Mouse (Mus musculus) stomach, embryonic 14.5 days (tissue): Measurements from ENCODE around the gene Asrgl1. TPM values are rescaled to one million over a fixed set of nuclear protein-coding genes. Genes with fewer than 3 reads are reported as not detected.

Experiments
- ATAC-seq: fragments of 200-750 bp; cut with Nextera tagmentation; 2 replicates; pipeline ENCODE4 v1.8.0; 2017; ENCODE audit warnings: low read depth, moderate TSS enrichment; ENCODE audit not compliant: insufficient number of reproducible peaks, insufficient read depth, low FRiP score
- H3K27ac ChIP-seq: fragments of 300-500 bp; sonication (generic); 2 replicates; pipeline ENCODE4 v1.5.1; 2014; ENCODE audit warnings: mild to moderate bottlenecking, low read length, moderate library complexity, mixed read lengths
- H3K27me3 ChIP-seq: fragments of 300-500 bp; sonication (generic); 2 replicates; pipeline ENCODE4 v1.6.1; 2014; ENCODE audit warnings: low read length, control low read depth, mixed read lengths; ENCODE audit not compliant: control insufficient read depth, insufficient read depth
- H3K36me3 ChIP-seq: fragments of 300-500 bp; sonication (generic); 2 replicates; pipeline ENCODE4 v1.6.1; 2014; ENCODE audit warnings: mild to moderate bottlenecking, control low read depth, low read length, moderate library complexity, mixed read lengths; ENCODE audit not compliant: control insufficient read depth, insufficient read depth
- H3K4me1 ChIP-seq: fragments of 300-500 bp; sonication (generic); 2 replicates; pipeline ENCODE4 v1.6.1; 2014; ENCODE audit warnings: low read length, control low read depth, mixed read lengths; ENCODE audit not compliant: control insufficient read depth, insufficient read depth
- H3K4me2 ChIP-seq: fragments of 300-500 bp; sonication (generic); replicated peaks from 2 replicates; pipeline ENCODE4 v1.6.1; 2014; ENCODE audit warnings: low read depth, low read length, control low read depth
- H3K4me3 ChIP-seq: fragments of 300-500 bp; sonication (generic); 2 replicates; pipeline ENCODE4 v1.5.1; 2014; ENCODE audit warnings: low read depth, low read length, control low read depth
- H3K9ac ChIP-seq: fragments of 300-500 bp; sonication (generic); replicated peaks from 2 replicates; pipeline ENCODE4 v1.6.1; 2014; ENCODE audit warnings: low read depth, mild to moderate bottlenecking, control low read depth, low read length, moderate library complexity, mixed read lengths
- H3K9me3 ChIP-seq: fragments of 300-500 bp; sonication (generic); 2 replicates; pipeline ENCODE4 v1.6.1; 2016; ENCODE audit warnings: low read depth, low read length, control low read depth; ENCODE audit not compliant: control insufficient read depth
- WGBS: fragments of 180-500 bp; shearing (Covaris S2); extraction: QIAGEN DNeasy Blood & Tissue Kit; methylation state at CpG from one replicate; pipeline ENCODE4 v1.1.7; 2014; 5-methylcytosine and 5-hydroxymethylcytosine counted together
- polyA plus RNA-seq: library from polyadenylated mRNA; unstranded; fragments of >200 nt; fragmentation: Nextera tagmentation; extraction: Ambion mirVana; gene quantifications from 2 replicates; pipeline ENCODE4 v1.2.1, GENCODE M21; 2014

Gene Asrgl1
- polyA plus RNA-seq, 1 experiment from 2014 or later, result 9.3 TPM

DNA sequence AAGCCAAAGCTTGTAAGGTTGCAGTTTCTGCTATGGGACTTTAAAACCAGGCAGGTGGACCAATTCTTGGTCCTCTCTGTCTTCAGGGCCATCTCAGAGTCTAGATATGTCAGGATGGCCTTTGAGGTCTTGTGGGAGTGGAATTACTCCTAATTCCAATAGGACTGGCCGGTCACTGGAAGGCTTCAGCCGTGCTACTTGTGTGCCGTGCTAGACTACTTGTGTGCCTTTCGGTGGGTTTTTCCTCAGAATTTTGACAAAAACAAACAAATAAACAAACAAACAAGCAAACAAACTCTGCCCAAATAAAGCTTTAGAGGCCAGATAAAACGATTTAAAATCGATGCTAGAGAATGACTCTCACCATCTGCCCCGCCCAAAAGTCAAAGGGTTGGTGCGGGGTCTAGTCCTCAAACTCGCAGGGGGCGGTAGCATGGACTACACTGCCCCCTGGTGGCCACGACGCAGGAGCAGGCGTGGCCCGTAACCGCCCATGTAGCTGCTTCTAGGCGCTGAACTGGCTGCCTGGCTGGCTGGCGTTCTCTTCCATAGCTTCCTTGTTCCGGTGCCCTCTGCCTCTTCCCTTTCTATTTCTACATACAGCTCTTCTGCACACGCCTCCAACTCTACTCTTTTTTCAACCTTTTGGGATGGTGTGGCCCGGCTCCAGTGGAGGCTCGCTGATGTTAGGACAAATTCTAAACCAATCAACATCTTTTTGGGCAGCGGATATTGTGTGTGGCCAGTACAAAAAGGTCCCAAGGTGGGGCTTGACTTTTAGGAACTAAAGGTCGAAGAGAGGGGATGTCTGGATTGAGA is 53.0 kb downstream of the Asrgl1 start:
- H3K27me3 ChIP-seq, result no peaks in the 10 kb centered on the region
- no peak overlapping the region; the same call in 1 of the 2 replicates for H3K4me3 ChIP-seq
- H3K9ac ChIP-seq, result no peak overlapping the region; the same call in 1 of the 2 replicates
- peak; percentile 91 for ATAC-seq
- H3K36me3 ChIP-seq, result no peaks in the 10 kb centered on the region
- H3K9me3 ChIP-seq, result no peaks in the 10 kb centered on the region
- H3K27ac ChIP-seq, result no peak overlapping the region
- peak overlapping the region; percentile 15; the same call in 1 of the 2 replicates for H3K4me2 ChIP-seq
- 19% methylated on average over 23 of the region's 23 CpGs for WGBS
- H3K4me1 ChIP-seq, result peaks cover 7% of the 10 kb centered on the region; the same call in 1 of the 2 replicates

DNA sequence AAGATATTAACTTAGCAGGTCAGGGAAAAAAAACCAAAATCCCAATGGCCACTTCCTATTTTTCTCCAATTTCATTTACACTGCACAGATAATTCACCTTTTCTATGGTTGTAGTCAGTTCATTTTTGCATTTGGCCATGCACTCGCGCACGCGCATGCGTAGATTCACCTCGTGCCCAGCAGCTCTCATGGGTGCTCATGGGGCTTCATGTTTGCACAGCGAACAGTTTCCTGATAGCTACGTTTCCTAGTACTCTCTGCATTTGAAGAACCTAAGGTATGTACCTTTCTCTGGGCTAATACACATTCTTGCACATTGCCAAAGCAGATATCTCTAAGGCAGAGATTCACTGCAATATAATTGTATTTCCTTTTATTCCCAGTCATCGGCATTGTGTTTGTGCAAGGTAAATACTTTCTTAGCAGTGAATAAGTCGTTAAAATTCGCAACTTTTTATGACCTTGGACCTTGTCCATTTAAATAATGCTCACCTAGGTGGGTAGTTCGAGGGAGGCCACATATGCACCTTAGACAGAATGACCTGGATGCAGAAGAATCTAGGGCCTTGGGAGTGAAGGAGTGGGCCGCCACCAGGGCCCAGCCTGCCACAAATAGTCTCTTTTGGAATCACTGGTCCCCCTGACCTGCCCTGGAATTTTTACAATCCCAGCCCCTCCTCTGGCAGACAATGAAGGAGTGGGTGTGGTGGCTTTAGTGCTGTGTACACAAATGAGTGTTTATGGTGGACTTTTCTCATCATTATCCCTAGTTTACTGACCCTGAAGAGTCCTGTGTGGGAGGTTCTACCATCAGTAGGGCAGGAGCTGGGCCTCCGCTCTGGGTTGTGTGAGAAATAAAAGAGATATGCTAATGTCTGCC is 53.9 kb downstream of the Asrgl1 start:
- 77% methylated on average over 14 of the region's 14 CpGs for WGBS
- Histone ChIP-seq H3K4me1 (peaks cover 7% of the 10 kb centered on the region; the same call in 1 of the 2 replicates), H3K27ac (no peak overlapping the region), H3K9me3 (no peaks in the 10 kb centered on the region), H3K4me3 (no peak overlapping the region), H3K4me2 (no peak overlapping the region), H3K9ac (no peak overlapping the region), H3K27me3 (no peaks in the 10 kb centered on the region), H3K36me3 (no peaks in the 10 kb centered on the region)
- 0 out of 2 replicates have a peak, but pooled peaks have one; percentile 16 for ATAC-seq

GRCm38 (mm10) chr19:9079916-9080315 is 55.5 kb downstream of the Asrgl1 start:
- no peak overlapping the region for H3K4me2 ChIP-seq
- H3K9me3 ChIP-seq, result no peaks in the 10 kb centered on the region
- no peak for ATAC-seq
- H3K27me3 ChIP-seq, result no peaks in the 10 kb centered on the region
- no peaks in the 10 kb centered on the region for H3K36me3 ChIP-seq
- peaks cover 7% of the 10 kb centered on the region; the same call in 1 of the 2 replicates for H3K4me1 ChIP-seq
- no peak overlapping the region for H3K27ac ChIP-seq
- no peak overlapping the region for H3K4me3 ChIP-seq
- no peak overlapping the region for H3K9ac ChIP-seq
- WGBS, result 18% methylated on average over 7 of the region's 7 CpGs

DNA sequence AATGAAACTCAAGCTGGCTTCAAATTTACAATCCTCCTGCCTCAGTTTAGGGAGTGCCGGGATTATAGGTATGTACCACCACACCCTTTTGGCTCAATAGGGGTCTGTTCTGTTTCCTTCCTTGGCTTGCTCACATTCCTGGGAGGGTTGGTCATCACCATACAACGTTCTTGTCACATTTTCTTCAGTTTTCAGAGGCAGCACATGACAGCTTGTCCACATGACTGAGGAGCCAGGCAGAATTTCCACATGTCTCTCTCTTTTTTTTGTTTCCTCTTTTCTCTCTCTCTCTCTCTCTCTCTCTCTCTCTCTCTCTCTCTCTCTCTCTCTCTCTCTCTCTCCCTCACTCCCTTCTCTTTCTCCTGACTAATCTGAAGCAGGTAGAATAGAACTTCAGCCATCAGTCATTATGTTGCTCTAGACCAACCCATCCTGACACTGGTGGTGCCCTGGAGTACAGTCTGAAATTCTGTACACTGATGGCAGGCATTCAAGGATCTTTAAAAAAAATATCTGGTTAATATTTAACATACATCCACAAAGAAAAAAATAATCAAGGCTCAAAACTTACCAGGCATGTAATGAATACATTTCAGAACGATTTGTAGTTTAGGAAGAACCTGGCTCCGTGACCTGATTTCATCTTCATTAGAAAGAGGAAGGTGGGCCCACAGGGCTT is 58.3 kb downstream of the Asrgl1 start:
- WGBS, result 53% methylated on average over 4 of the region's 4 CpGs
- H3K4me2 ChIP-seq, result no peak overlapping the region
- H3K4me1 ChIP-seq, result peaks cover 12% of the 10 kb centered on the region
- no peak for ATAC-seq
- no peaks in the 10 kb centered on the region for H3K27me3 ChIP-seq
- no peaks in the 10 kb centered on the region for H3K9me3 ChIP-seq
- H3K4me3 ChIP-seq, result no peak overlapping the region
- no peak overlapping the region for H3K27ac ChIP-seq
- H3K36me3 ChIP-seq, result no peaks in the 10 kb centered on the region
- H3K9ac ChIP-seq, result no peak overlapping the region

DNA sequence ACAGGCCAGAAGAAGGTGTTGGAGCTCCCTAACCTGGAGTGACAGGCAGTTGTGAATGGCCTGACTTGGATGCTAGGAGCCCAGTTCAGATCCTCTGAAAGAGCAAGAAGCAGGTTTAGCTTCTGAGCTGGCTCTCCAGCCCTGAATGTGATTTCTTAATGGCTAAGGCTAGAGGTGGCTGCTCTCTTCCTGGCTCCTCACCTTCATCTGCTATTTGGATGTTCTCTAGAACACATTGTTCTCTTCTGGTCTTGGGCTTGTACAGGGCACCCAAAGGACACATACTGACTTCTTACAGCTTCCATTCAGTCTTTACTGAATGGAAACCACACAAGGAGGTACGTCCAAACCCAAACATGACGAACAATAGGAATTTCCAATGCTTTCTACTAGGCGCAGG is 59.4 kb downstream of the Asrgl1 start:
- Histone ChIP-seq H3K4me2 (no peak overlapping the region), H3K27ac (no peak overlapping the region), H3K9me3 (no peaks in the 10 kb centered on the region), H3K27me3 (no peaks in the 10 kb centered on the region), H3K4me1 (peaks cover 20% of the 10 kb centered on the region), H3K9ac (no peak overlapping the region), H3K36me3 (no peaks in the 10 kb centered on the region), H3K4me3 (no peak overlapping the region)
- 95% methylated on average over 3 of the region's 3 CpGs for WGBS
- ATAC-seq, result no peak

DNA sequence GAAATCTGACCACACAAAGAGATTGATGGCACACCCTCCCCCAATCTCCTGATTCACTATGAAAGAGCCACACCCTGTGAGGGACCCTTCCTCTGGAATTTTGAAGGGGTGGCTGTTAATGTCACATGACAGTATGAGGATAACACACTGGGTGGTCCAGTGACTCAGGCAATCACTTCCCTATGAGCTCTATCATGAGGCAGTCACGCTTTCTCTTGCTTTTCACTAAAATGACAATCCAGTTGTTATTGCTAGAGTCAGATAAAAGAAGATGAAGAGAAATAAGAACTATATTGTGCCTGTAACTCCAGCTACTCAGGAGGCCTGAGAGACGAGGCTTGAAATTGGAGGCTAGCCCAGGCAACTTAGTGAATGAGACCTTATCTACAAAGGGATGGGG is 59.9 kb downstream of the Asrgl1 start:
- Histone ChIP-seq H3K9me3 (no peaks in the 10 kb centered on the region), H3K4me2 (no peak overlapping the region), H3K4me3 (no peak overlapping the region), H3K4me1 (peaks cover 25% of the 10 kb centered on the region), H3K27ac (no peak overlapping the region), H3K9ac (no peak overlapping the region), H3K27me3 (no peaks in the 10 kb centered on the region), H3K36me3 (no peaks in the 10 kb centered on the region)
- no peak for ATAC-seq
- 62% methylated on average over 2 of the region's 2 CpGs for WGBS

DNA sequence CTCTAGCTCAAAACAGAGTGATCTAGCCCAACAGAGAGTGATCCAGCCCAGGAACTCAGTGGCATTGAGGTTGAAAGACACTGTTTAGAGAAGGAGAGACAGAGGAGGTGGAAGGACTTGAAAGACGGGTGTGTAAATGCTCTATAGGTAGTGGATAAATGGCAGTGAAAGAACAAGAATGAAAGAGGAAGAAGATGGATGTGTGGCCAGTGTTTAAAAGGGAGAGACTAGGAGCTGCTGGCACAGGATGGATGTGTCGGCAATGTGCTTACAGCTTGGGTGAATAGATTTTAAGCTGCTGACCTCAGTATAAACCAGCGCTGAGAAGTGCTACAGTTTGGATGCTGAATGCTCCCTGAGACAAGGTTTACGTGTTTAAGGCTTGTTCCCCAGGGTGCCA is 61.0 kb downstream of the Asrgl1 start:
- Histone ChIP-seq H3K4me1 (peaks cover 35% of the 10 kb centered on the region), H3K4me2 (no peak overlapping the region), H3K9ac (no peak overlapping the region), H3K27me3 (no peaks in the 10 kb centered on the region), H3K36me3 (no peaks in the 10 kb centered on the region), H3K4me3 (no peak overlapping the region), H3K9me3 (no peaks in the 10 kb centered on the region), H3K27ac (peak overlapping the region; percentile 40; the same call in 1 of the 2 replicates)
- ATAC-seq, result no peak
- 55% methylated on average over 4 of the region's 4 CpGs for WGBS

DNA sequence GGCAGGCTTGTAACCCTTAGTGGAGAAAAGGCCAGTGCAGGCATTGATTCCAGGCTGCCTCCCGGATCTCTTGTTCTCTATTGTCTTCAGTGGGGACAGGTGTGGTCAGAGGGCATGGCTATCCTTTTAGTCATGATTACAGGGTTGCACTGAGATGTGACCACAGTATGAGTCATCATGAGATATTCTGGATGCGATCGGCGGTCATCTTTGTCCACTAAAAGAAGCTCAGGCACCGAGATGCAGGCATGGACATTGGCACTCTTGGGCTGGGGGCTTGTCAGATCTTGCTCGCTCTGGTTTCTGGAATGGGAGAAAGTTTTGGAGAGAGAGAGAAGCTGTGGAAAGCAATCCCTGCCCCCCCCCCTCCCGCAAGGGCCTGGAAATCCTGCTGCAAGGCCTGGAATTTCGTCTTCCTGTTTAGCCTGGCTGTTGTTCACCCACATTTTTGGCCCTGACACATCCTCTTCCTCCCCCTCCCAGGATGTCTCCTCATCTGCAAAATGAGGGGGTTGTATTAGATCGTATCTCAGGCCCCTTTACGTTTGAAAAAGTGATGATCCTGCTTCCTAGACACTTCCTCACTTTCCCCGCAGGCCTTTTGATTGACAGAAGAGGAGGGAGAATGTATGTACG is 61.5 kb downstream of the Asrgl1 start:
- Histone ChIP-seq H3K9ac (no peak overlapping the region), H3K27me3 (no peaks in the 10 kb centered on the region), H3K27ac (peak overlapping the region; percentile 40; the same call in 1 of the 2 replicates), H3K36me3 (no peaks in the 10 kb centered on the region), H3K4me1 (peaks cover 35% of the 10 kb centered on the region), H3K9me3 (no peaks in the 10 kb centered on the region), H3K4me3 (no peak overlapping the region), H3K4me2 (no peak overlapping the region)
- WGBS, result 64% methylated on average over 12 of the region's 12 CpGs
- no peak for ATAC-seq
